Comparison of ENCODE assay signal across 9 mouse cellular contexts in genomic region chr2:61455902-61456301, GRCm38 (mm10).
DNase-seq lines count a peak whose midpoint lies in the region; ATAC-seq and TF ChIP-seq lines count a peak whose summit lies in the region.
"Had no signal": no experiment of that assay in that cellular context is flagged by ENCODE, and none has a peak within 500 bp of the region (broad histone marks: within the 10 kb centered on the region; RNA-seq: fewer than 3 reads in every experiment).

No protein-coding gene starts in this region.

- in situ Hi-C loops in ES-E14 (cut with MboI; ENCODE audit: low sequenced_read_pairs in 2 of 2, unreplicated experiment in 2 of 2) = loop anchor here in 1 of 2 experiments (25.0 kb wide), 1 partner anchor 719 kb away; no protein-coding TSS in a partner anchor

- no peaks in the 10 kb centered on the region for H3K4me1 ChIP-seq in kidney, embryonic 14.5 days (ENCODE audit: control insufficient read depth, insufficient read depth, low read length)
- peaks cover 0 to 2% of the 10 kb centered on the region in 2 experiments; a peak in 1 of 4 replicates for H3K4me1 ChIP-seq in ES-E14 (ENCODE audit: control insufficient read depth in 2 of 2, insufficient read depth in 2 of 2, low read length in 2 of 2, poor library complexity in 1 of 2)

- no peaks in the 10 kb centered on the region for H3K27me3 ChIP-seq in kidney, embryonic 14.5 days (ENCODE audit: control insufficient read depth, insufficient read depth, low read length)

- H3K9me3 ChIP-seq in kidney, embryonic 14.5 days (ENCODE audit: control insufficient read depth, low read length) = no peaks in the 10 kb centered on the region
- H3K9me3 ChIP-seq in ES-E14 (ENCODE audit: control insufficient read depth, insufficient read depth, low read depth, low read length) = no peaks in the 10 kb centered on the region
- H3K9me3 ChIP-seq: midbrain, embryonic 12.5 days had no signal

- peak; percentile 21 for DNase-seq in kidney, adult 11 months
- peak; percentile 69 for DNase-seq in ES-E14 (ENCODE audit: low read depth, low spot score)
- peak; percentile 39 for DNase-seq in c-Kit-positive CD71-negative TER-119-negative erythroid progenitor cells, embryonic 14.5 days (ENCODE audit: low read depth)
- DNase-seq in frontal cortex, postnatal 14 days (ENCODE audit: low spot score in 2 of 2) = peak; percentile 7 to 39
- peak; percentile 84 to 85 for DNase-seq in kidney, postnatal 4 days
- peak; percentile 25 to 76 for DNase-seq in thymus, postnatal 10 days (ENCODE audit: low spot score in 2 of 2)

- no peak overlapping the region for H3K4me2 ChIP-seq in kidney, embryonic 14.5 days (replicated peaks; ENCODE audit: low read depth, low read length)
- H3K4me2 ChIP-seq: midbrain, embryonic 12.5 days had no signal

- no peaks in the 10 kb centered on the region for H3K36me3 ChIP-seq in kidney, embryonic 14.5 days (ENCODE audit: control insufficient read depth, insufficient read depth, low read length)
- H3K36me3 ChIP-seq in ES-E14 (ENCODE audit: control insufficient read depth, insufficient read depth, low read length, poor library complexity, severe bottlenecking) = no peaks in the 10 kb centered on the region
- H3K36me3 ChIP-seq: midbrain, embryonic 12.5 days had no signal

- no peak overlapping the region for H3K27ac ChIP-seq in kidney, embryonic 14.5 days (ENCODE audit: low read depth, low read length)
- no peak overlapping the region for H3K27ac ChIP-seq in ES-E14 (ENCODE audit: insufficient read depth, low read depth, low read length, poor library complexity, severe bottlenecking)
- H3K27ac ChIP-seq: midbrain, embryonic 12.5 days had no signal

- no peak for ATAC-seq in kidney, embryonic 14.5 days (ENCODE audit: low FRiP score, low TSS enrichment)
- ATAC-seq in megakaryocyte-erythroid progenitor cell, adult 5-6 weeks (replicated peaks; ENCODE audit: low FRiP score, low TSS enrichment, poor library complexity, severe bottlenecking) = peak; percentile 74

- no peak overlapping the region for H3K9ac ChIP-seq in kidney, embryonic 14.5 days (ENCODE audit: low read depth, low read length)
- H3K9ac ChIP-seq in ES-E14 (ENCODE audit: insufficient read depth, low read depth, low read length, poor library complexity, severe bottlenecking) = no peak overlapping the region
- H3K9ac ChIP-seq: midbrain, embryonic 12.5 days had no signal

- WGBS in kidney, embryonic 14.5 days = 23% methylated on average over 5 of the region's 5 CpGs

- H3K4me3 ChIP-seq in kidney, embryonic 14.5 days (ENCODE audit: low read length) = no peak overlapping the region
- H3K4me3 ChIP-seq in ES-E14 (ENCODE audit: insufficient read depth in 1 of 2, low read depth in 1 of 2, low read length in 2 of 2, poor library complexity in 1 of 2, severe bottlenecking in 1 of 2) = no peak overlapping the region
- H3K4me3 ChIP-seq: midbrain, embryonic 12.5 days had no signal

TF ChIP-seq in ES-E14, 5 proteins besides CTCF, POLR2A, EP300 and RAD21:
- no peak for TF ChIP-seq CHD2 (IDR thresholded peaks at IDR 0.05; ENCODE audit: low read depth, low read length)
- peak; percentile 31; the same call in 1 of the 2 replicates for TF ChIP-seq ZC3H11A (IDR thresholded peaks at IDR 0.05; ENCODE audit: borderline replicate concordance, low read depth, low read length)

Comparison
In these comparisons a context has a peak if more than half of its experiments do, and no peak if none do; other contexts are left out.
1. DNase-seq: peak in every context shown above with its lines; median percentile 84 in kidney, postnatal 4 days; 69 in ES-E14; 50 in thymus, postnatal 10 days; 39 in c-Kit-positive CD71-negative TER-119-negative erythroid progenitor cells, embryonic 14.5 days; 23 in frontal cortex, postnatal 14 days; 21 in kidney, adult 11 months.